Mouse (Mus musculus) CD4-positive, CD25-positive, alpha-beta regulatory T cell, adult 4 months (primary cell): ENCODE measurements around the gene Actl6a. TPM values are rescaled to one million over a fixed set of nuclear protein-coding genes. Genes with fewer than 3 reads are reported as not detected.
"Not testable (repeated sequence)": the region's sequence is repeated elsewhere in the genome, so short reads cannot be mapped to it uniquely, and the experiment has no call there.

Experiments used
- ATAC-seq: one replicate; pipeline ENCODE4 v1.8.0; 2017
- polyA plus RNA-seq, 2 experiments: library from polyadenylated mRNA; unstranded; fragments of 100-300 nt; shearing (Covaris generic); gene quantifications; one replicate each; pipeline ENCODE4 v1.2.1; 2017

Actl6a gene
- 10 to 100 TPM; 85.8 to 96.2 TPM for polyA plus RNA-seq

- not testable (repeated sequence) for ATAC-seq
Measured at GRCm38 (mm10) chr3:32705647-32706348, at the start of gene Actl6a. Actl6a (plus strand) TSS chr3:32706298.

GRCm38 (mm10) chr3:32656398-32656994 is 49.6 kb upstream of the Actl6a start:
- no peak for ATAC-seq

- no peak for ATAC-seq
Measured at GRCm38 (mm10) chr3:32658401-32658800, 47.7 kb upstream of the Actl6a start.

DNA sequence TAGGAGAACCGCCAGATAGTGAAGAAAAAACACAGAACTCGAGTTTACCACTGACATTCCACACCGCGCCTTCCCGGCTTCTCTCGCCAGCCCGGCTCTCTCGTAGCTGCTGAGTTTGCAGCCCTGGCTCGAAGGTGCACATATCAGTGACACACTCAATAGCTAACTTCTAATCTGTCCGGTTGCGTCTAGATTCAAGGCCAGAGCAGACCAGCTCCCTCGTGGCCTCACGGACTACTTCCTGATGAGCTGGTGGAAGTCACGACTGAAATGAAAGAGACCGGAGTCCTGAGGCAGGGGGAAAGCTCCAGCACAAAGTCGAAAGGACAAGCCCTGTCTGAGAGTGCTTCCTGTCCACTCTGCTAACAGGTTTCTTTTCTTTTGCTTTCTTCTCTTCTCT is 47.3 kb upstream of the Actl6a start:
- no peak for ATAC-seq

DNA sequence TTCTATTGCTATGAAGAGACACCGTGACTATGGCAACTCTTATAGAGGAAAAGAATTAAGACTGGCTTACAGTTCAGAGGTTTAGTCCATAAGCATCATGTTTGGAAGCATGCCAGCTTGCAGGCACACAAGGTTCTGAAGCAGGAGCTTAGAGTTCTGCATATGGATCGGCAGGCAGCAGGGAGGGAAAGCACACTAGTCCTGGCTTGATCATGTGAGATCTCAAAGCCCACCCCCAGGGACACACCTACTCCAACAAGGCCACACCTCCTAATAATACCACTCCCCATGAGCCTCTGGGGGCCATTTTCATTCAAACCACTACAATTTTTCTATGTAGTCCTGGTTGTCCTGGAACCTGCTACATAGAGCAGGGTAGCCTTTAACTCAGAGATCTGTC is 46.6 kb upstream of the Actl6a start:
- ATAC-seq: no peak

GRCm38 (mm10) chr3:32660276-32660675 is 45.8 kb upstream of the Actl6a start:
- peak; percentile 56 for ATAC-seq

GRCm38 (mm10) chr3:32660831-32661555 is 45.1 kb upstream of the Actl6a start:
- ATAC-seq: peak; percentile 43

- ATAC-seq: no peak
Measured at GRCm38 (mm10) chr3:32661556-32661930, 44.6 kb upstream of the Actl6a start.

- no peak for ATAC-seq
Measured at GRCm38 (mm10) chr3:32668256-32668959, 37.7 kb upstream of the Actl6a start.

GRCm38 (mm10) chr3:32669211-32669610 is 36.9 kb upstream of the Actl6a start:
- ATAC-seq: no peak

DNA sequence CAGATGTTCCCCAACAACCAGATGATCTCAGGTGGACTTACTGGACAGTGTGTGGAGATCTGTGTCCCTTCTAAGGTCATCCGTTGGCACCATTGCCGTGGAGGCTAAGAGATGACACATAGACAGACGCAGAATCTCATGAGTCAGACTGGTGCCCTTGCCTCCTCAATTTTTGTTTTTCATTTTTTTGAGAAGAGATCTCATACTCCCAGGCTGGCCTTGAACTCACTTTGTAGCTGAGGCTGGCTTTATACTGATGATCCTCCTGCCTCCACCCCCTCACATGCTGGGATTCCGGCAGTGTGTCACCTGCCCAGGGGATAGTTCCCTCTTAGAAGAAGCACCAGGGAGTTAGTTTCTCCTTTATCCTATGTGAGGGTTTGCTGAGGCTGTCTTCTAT is 35.9 kb upstream of the Actl6a start:
- ATAC-seq: no peak

GRCm38 (mm10) chr3:32673151-32673550 is 32.9 kb upstream of the Actl6a start:
- ATAC-seq: no peak

- ATAC-seq: no peak
Measured at GRCm38 (mm10) chr3:32676393-32676792, 29.7 kb upstream of the Actl6a start.

- no peak for ATAC-seq
Measured at GRCm38 (mm10) chr3:32682910-32683531, 23.1 kb upstream of the Actl6a start.

DNA sequence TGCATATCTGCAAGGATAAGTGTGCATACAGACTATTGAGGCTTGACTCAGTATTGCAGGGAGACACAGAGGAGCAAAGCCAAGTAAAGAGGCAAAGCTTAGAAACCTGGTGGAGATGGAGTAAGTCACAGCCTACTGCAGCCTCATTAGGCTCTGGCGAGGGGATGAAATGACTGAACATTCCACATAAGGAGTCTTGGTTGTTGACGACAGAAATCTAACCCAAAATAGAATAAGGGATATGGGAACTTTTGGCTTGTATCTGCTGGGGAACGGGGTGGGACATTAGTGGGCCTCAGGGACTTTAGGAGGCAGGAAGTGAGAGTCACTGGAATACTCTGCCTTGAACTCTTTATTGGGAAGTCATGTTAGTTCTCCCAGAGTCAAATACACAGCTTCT is 21.5 kb upstream of the Actl6a start:
- ATAC-seq: no peak

DNA sequence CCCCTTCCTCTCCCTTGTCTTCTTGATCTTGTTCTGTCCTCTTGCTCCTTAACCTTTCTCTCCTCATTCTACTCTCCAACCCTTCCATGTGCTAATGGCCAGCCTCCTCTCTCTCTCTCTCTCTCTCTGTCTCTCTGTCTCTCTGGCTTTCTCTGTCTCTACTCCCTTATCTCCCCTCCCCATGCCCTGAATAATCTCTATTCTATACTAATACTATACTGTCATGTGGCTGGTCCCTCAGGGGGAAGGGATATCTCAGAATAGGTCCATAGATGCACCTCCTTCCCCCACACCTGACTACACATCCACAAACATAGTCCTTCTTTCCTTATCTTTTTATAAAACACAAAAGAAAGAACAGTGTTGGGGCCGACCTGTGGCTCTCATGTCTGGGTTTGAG is 19.6 kb upstream of the Actl6a start:
- ATAC-seq: no peak

GRCm38 (mm10) chr3:32687156-32687555 is 18.9 kb upstream of the Actl6a start:
- no peak for ATAC-seq

DNA sequence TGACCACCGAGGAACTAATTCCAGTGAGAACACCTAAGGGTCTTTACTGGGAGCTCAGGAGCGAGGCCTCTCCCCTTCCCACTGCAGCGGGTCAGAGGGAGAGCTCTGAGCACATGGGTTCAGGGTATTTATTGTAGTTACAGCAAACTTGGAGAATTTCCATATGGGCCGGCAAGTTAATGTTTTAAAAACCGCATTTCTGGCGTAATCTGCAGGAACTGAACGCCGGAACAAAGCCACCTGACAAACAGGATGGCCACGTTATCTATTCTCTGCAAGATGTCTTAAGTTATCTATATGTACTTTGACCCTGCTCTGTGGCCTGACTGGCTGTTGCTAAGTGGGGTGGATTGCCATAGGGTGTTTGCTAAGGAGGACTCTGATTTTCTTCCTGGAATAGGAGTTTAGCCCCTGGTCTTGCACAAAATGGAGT is 16.5 kb upstream of the Actl6a start:
- ATAC-seq: no peak

DNA sequence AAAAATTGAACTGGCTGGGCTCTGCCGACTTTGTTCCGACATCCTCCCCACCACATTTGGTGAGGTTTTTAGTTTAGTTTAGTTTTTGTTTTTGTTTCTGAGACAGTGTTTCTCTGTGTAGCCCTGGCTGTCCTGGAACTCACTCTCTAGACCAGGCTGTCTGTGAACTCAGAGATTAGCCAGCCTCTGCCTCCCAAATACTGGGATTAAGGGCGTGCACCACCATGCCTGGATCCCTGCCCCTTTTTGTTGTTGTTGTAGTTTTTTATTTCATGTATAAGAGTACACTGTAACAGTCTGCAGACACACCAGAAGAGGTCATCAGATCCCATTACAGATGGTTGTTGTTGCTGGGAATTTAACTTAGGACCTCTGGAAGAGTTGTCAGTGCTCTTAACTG is 16.1 kb upstream of the Actl6a start:
- ATAC-seq: no peak

- no peak for ATAC-seq
Measured at GRCm38 (mm10) chr3:32690901-32691300, 15.2 kb upstream of the Actl6a start.

GRCm38 (mm10) chr3:32691841-32692240 is 14.3 kb upstream of the Actl6a start:
- no peak for ATAC-seq

GRCm38 (mm10) chr3:32694211-32694610 is 11.9 kb upstream of the Actl6a start:
- ATAC-seq: no peak
